Mouse (Mus musculus): ENCODE measurements around the gene B3gnt2. TPM values are rescaled to one million over a fixed set of nuclear protein-coding genes. Genes with fewer than 3 reads are reported as not detected.

The B3gnt2 gene
- polyA plus RNA-seq, 1 experiment from 2014 or later: 2.9 TPM

DNA sequence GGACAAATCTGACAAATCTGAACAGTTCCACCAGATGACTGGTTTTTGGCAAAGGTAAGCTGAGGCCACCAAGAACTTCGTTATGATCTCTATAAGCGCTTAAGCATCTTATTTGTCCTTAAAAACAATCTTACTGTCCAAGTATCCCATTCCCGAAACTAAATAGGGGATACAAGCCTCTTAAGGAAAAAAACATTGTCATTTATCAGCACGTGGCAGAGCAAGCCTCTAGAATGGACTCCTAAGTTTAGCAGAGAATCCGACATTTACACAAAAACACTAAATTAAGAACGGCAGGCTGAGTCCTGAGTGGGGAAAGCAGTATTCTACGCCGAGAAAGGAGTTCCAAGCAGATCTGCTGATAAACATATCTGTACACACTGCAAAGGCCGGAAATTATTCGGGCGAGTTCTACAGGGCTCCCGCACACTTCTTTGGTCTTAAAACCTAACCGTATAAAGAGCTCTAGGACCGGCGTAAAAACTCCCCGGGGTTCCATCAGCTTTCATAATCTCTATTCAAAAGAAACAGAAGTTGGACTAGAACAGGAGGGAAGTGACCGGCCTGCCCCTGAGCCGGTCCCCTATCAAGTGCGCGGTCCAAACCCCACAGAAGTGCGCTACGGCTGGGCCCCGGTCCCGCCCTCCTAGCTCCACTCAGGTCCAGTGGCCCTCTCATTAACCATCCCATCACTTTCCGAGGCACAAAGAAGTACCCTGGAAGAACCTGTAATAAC lies 2.9 kb downstream of the B3gnt2 start:
- peak overlapping the region; percentile 78 for H3K4me3 ChIP-seq (ENCODE audit: low read depth, low read length)
- H3K36me3 ChIP-seq (ENCODE audit: control insufficient read depth, insufficient read depth, low read length): no peaks in the 10 kb centered on the region
- H3K27me3 ChIP-seq (ENCODE audit: control insufficient read depth, insufficient read depth, low read length): peaks cover 12% of the 10 kb centered on the region; the same call in 1 of the 2 replicates
- 17% methylated on average over 25 of the region's 25 CpGs for WGBS (ENCODE audit: insufficient replicate concordance)
- H3K9me3 ChIP-seq (replicated peaks; ENCODE audit: control insufficient read depth, low read length): no peaks in the 10 kb centered on the region
- H3K4me2 ChIP-seq: peak overlapping the region; percentile 100
- H3K27ac ChIP-seq (ENCODE audit: low read depth, low read length): no peak overlapping the region
- H3K4me1 ChIP-seq (ENCODE audit: control insufficient read depth, insufficient read depth, low read length): peaks cover 10% of the 10 kb centered on the region; the same call in 1 of the 2 replicates
- no peak for ATAC-seq (replicated peaks; ENCODE audit: insufficient number of reproducible peaks, low FRiP score, low TSS enrichment)
- peak overlapping the region; percentile 81; the same call in 1 of the 2 replicates for H3K9ac ChIP-seq (ENCODE audit: low read depth, low read length)

- Histone ChIP-seq H3K9me3 (replicated peaks; ENCODE audit: control insufficient read depth, low read length) (no peaks in the 10 kb centered on the region), H3K9ac (ENCODE audit: low read depth, low read length) (no peak overlapping the region), H3K4me3 (ENCODE audit: low read depth, low read length) (no peak overlapping the region; the same call in 1 of the 2 replicates), H3K4me2 (peak overlapping the region; percentile 100; the same call in 1 of the 2 replicates), H3K4me1 (ENCODE audit: control insufficient read depth, insufficient read depth, low read length) (peaks cover 10% of the 10 kb centered on the region; the same call in 1 of the 2 replicates), H3K27me3 (ENCODE audit: control insufficient read depth, insufficient read depth, low read length) (peaks cover 12% of the 10 kb centered on the region; the same call in 1 of the 2 replicates), H3K27ac (ENCODE audit: low read depth, low read length) (no peak overlapping the region), H3K36me3 (ENCODE audit: control insufficient read depth, insufficient read depth, low read length) (no peaks in the 10 kb centered on the region)
- WGBS (ENCODE audit: insufficient replicate concordance): 77% methylated on average over 5 of the region's 5 CpGs
- ATAC-seq (replicated peaks; ENCODE audit: insufficient number of reproducible peaks, low FRiP score, low TSS enrichment): no peak
Measured at GRCm38 (mm10) chr11:22857106-22857704, 3.6 kb downstream of the B3gnt2 start.

- peaks cover 10% of the 10 kb centered on the region; the same call in 1 of the 2 replicates for H3K4me1 ChIP-seq (ENCODE audit: control insufficient read depth, insufficient read depth, low read length)
- ATAC-seq (replicated peaks; ENCODE audit: insufficient number of reproducible peaks, low FRiP score, low TSS enrichment): no peak
- no peak overlapping the region for H3K4me3 ChIP-seq (ENCODE audit: low read depth, low read length)
- no peak overlapping the region for H3K9ac ChIP-seq (ENCODE audit: low read depth, low read length)
- no peak overlapping the region for H3K27ac ChIP-seq (ENCODE audit: low read depth, low read length)
- no peaks in the 10 kb centered on the region for H3K36me3 ChIP-seq (ENCODE audit: control insufficient read depth, insufficient read depth, low read length)
- no peaks in the 10 kb centered on the region for H3K9me3 ChIP-seq (replicated peaks; ENCODE audit: control insufficient read depth, low read length)
- peaks cover 12% of the 10 kb centered on the region; the same call in 1 of the 2 replicates for H3K27me3 ChIP-seq (ENCODE audit: control insufficient read depth, insufficient read depth, low read length)
- no peak overlapping the region for H3K4me2 ChIP-seq
- 84% methylated on average over 3 of the region's 3 CpGs for WGBS (ENCODE audit: insufficient replicate concordance)
Measured at GRCm38 (mm10) chr11:22856371-22856965, 4.3 kb downstream of the B3gnt2 start.

DNA sequence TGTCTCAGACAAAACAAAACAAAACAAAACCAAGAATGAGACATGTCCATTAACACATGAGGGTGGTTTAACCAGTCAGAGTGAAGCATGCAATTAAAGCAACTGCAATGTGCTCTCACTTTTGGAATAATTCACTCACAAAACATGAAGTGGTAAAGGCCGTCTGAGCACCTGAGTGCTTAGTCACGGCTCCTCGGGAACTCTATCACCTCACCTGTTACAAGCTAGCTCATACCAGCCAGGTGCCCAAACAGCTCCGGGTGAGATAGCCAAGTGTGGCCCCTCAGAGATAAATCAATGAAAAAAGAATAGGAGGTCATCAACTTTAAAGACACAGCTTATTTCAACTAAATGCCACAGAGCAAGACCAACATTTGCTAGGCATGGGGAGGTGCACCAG lies 6.2 kb downstream of the B3gnt2 start:
- H3K36me3 ChIP-seq (ENCODE audit: control insufficient read depth, insufficient read depth, low read length): no peaks in the 10 kb centered on the region
- no peak overlapping the region for H3K27ac ChIP-seq (ENCODE audit: low read depth, low read length)
- H3K4me1 ChIP-seq (ENCODE audit: control insufficient read depth, insufficient read depth, low read length): peaks cover 14% of the 10 kb centered on the region; the same call in 1 of the 2 replicates
- no peaks in the 10 kb centered on the region for H3K9me3 ChIP-seq (replicated peaks; ENCODE audit: control insufficient read depth, low read length)
- 76% methylated on average over 4 of the region's 4 CpGs for WGBS (ENCODE audit: insufficient replicate concordance)
- H3K4me2 ChIP-seq: no peak overlapping the region
- H3K4me3 ChIP-seq (ENCODE audit: low read depth, low read length): no peak overlapping the region
- H3K9ac ChIP-seq (ENCODE audit: low read depth, low read length): no peak overlapping the region
- H3K27me3 ChIP-seq (ENCODE audit: control insufficient read depth, insufficient read depth, low read length): peaks cover 12% of the 10 kb centered on the region; the same call in 1 of the 2 replicates
- ATAC-seq (replicated peaks; ENCODE audit: insufficient number of reproducible peaks, low FRiP score, low TSS enrichment): no peak

- Histone ChIP-seq H3K9me3 (replicated peaks; ENCODE audit: control insufficient read depth, low read length) (no peaks in the 10 kb centered on the region), H3K27ac (ENCODE audit: low read depth, low read length) (no peak overlapping the region), H3K36me3 (ENCODE audit: control insufficient read depth, insufficient read depth, low read length) (no peaks in the 10 kb centered on the region), H3K4me3 (ENCODE audit: low read depth, low read length) (no peak overlapping the region), H3K4me2 (no peak overlapping the region), H3K9ac (ENCODE audit: low read depth, low read length) (no peak overlapping the region), H3K4me1 (ENCODE audit: control insufficient read depth, insufficient read depth, low read length) (peaks cover 13% of the 10 kb centered on the region), H3K27me3 (ENCODE audit: control insufficient read depth, insufficient read depth, low read length) (0 out of 2 replicates have a peak, but pooled peaks cover 8% of the 10 kb centered on the region)
- WGBS (ENCODE audit: insufficient replicate concordance): 52% methylated on average over 2 of the region's 2 CpGs
- ATAC-seq (replicated peaks; ENCODE audit: insufficient number of reproducible peaks, low FRiP score, low TSS enrichment): no peak
Measured at GRCm38 (mm10) chr11:22853477-22854157, 7.1 kb downstream of the B3gnt2 start.

- Histone ChIP-seq H3K36me3 (ENCODE audit: control insufficient read depth, insufficient read depth, low read length) (no peaks in the 10 kb centered on the region), H3K9ac (ENCODE audit: low read depth, low read length) (no peak overlapping the region), H3K27ac (ENCODE audit: low read depth, low read length) (no peak overlapping the region), H3K4me2 (no peak overlapping the region), H3K27me3 (ENCODE audit: control insufficient read depth, insufficient read depth, low read length) (0 out of 2 replicates have a peak, but pooled peaks cover 4% of the 10 kb centered on the region), H3K4me3 (ENCODE audit: low read depth, low read length) (no peak overlapping the region), H3K9me3 (replicated peaks; ENCODE audit: control insufficient read depth, low read length) (no peaks in the 10 kb centered on the region), H3K4me1 (ENCODE audit: control insufficient read depth, insufficient read depth, low read length) (peaks cover 15% of the 10 kb centered on the region)
- no peak for ATAC-seq (replicated peaks; ENCODE audit: insufficient number of reproducible peaks, low FRiP score, low TSS enrichment)
- 79% methylated on average over 1 of the region's 1 CpGs for WGBS (ENCODE audit: insufficient replicate concordance)
Measured at GRCm38 (mm10) chr11:22852510-22852909, 8.3 kb downstream of the B3gnt2 start.

GRCm38 (mm10) chr11:22851416-22851815 lies 9.3 kb downstream of the B3gnt2 start:
- H3K4me1 ChIP-seq (ENCODE audit: control insufficient read depth, insufficient read depth, low read length): peaks cover 24% of the 10 kb centered on the region
- H3K4me2 ChIP-seq: no peak overlapping the region
- H3K27me3 ChIP-seq (ENCODE audit: control insufficient read depth, insufficient read depth, low read length): 0 out of 2 replicates have a peak, but pooled peaks cover under 1% of the 10 kb centered on the region
- ATAC-seq (replicated peaks; ENCODE audit: insufficient number of reproducible peaks, low FRiP score, low TSS enrichment): no peak
- H3K27ac ChIP-seq (ENCODE audit: low read depth, low read length): no peak overlapping the region
- H3K9ac ChIP-seq (ENCODE audit: low read depth, low read length): no peak overlapping the region
- H3K36me3 ChIP-seq (ENCODE audit: control insufficient read depth, insufficient read depth, low read length): no peaks in the 10 kb centered on the region
- H3K4me3 ChIP-seq (ENCODE audit: low read depth, low read length): no peak overlapping the region
- no peaks in the 10 kb centered on the region for H3K9me3 ChIP-seq (replicated peaks; ENCODE audit: control insufficient read depth, low read length)
- 45% methylated on average over 4 of the region's 4 CpGs for WGBS (ENCODE audit: insufficient replicate concordance)

DNA sequence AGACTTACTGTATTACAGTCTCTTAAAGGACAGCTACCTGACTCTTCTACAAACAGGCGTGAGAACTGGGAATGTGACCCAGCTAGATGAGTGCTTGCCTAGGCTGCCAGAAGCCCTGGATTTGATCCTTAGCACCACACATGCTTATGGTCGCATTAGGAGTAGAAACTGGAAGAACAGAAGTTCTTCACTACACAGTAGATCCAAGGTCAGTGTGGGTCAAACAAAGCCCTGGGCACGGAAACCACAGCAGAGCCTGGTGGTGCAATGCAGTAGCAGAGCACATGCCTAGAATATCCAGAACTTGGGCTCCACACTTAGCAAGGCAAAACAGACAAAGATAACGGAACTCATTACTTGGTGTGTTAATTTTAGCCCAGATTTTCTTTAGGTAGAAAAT lies 10.7 kb downstream of the B3gnt2 start:
- Histone ChIP-seq H3K9ac (ENCODE audit: low read depth, low read length) (no peak overlapping the region), H3K27me3 (ENCODE audit: control insufficient read depth, insufficient read depth, low read length) (no peaks in the 10 kb centered on the region), H3K27ac (ENCODE audit: low read depth, low read length) (no peak overlapping the region), H3K9me3 (replicated peaks; ENCODE audit: control insufficient read depth, low read length) (no peaks in the 10 kb centered on the region), H3K36me3 (ENCODE audit: control insufficient read depth, insufficient read depth, low read length) (no peaks in the 10 kb centered on the region), H3K4me3 (ENCODE audit: low read depth, low read length) (no peak overlapping the region), H3K4me1 (ENCODE audit: control insufficient read depth, insufficient read depth, low read length) (peaks cover 36% of the 10 kb centered on the region), H3K4me2 (no peak overlapping the region)
- no peak for ATAC-seq (replicated peaks; ENCODE audit: insufficient number of reproducible peaks, low FRiP score, low TSS enrichment)
- 71% methylated on average over 4 of the region's 4 CpGs for WGBS (ENCODE audit: insufficient replicate concordance)

All from heart, embryonic 11.5 days (tissue).